Mouse (Mus musculus): ENCODE measurements around the gene Pax2.

DNA sequence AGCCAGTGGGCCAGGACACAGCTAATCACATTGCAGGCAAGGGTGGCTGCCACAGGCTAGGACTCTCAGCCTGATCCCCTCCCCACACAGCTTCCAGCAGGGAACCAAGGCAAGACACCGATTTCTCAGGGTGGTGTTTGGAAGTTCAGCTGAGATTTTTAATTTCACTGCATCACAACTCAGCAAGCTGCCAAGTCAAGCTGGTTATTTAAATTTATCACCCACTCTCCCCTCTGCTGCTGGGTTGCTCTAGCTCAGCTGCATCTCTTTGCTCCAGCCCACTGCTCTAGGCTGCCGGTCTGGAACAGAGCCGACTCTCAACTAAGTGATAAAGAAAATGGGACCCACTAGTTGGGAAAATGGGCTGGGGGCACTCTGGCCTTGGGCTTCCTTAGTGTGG, 65.7 kb downstream of the Pax2 start:
- TF ChIP-seq CTCF (IDR thresholded peaks at IDR 0.05; ENCODE audit: low read depth) (no peak), EP300 (IDR thresholded peaks at IDR 0.05; ENCODE audit: low read depth) (no peak)

All from heart, postnatal 0 days (tissue).